Mouse (Mus musculus): ENCODE measurements around the gene Txlna. TPM values are rescaled to one million over a fixed set of nuclear protein-coding genes. Genes with fewer than 3 reads are reported as not detected.
A peak's percentile ranks its signal among the peaks of the same experiment; 100 is the strongest.

Gene Txlna
- polyA plus RNA-seq, 1 experiment from 2014 or later: 90.1 TPM

DNA sequence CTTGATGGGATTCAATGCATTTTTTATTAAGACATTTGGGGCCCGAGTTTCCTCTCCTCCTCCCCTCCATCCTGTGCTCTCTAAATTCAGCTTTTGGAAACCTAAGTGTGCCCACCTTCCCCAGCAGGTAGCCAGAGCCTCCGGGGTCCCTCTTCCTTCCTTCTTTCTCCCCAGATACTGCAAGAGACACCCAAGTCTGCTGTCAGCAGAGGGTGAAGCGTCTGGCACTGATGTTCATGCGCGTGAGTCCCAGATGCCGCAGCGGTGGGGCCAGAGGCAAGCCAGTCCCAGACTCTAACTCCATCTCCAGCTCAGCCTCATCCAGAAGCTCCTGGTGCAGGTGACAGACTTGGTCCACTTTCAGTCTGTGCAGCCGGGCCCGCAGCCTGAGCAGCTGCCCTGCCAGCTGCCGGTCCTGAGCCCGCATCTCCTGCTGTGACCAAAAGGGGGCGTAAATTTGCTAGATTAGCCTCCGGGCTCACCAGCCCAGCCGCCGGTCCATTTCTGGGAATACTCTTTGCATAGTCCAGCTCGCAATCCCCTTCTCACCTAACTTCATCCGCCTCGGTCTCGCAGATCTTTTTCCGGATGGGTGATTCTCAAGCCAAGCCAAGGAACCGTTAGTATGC lies 63.9 kb downstream of the Txlna start:
- peaks cover 5% of the 10 kb centered on the region; the same call in 1 of the 2 replicates for H3K27me3 ChIP-seq (ENCODE audit: insufficient read depth, poor library complexity, severe bottlenecking)
- H3K9me3 ChIP-seq: no peaks in the 10 kb centered on the region
- peak overlapping the region; percentile 69 for H3K27ac ChIP-seq
- WGBS: 33% methylated on average over 21 of the region's 21 CpGs
- no peaks in the 10 kb centered on the region for H3K36me3 ChIP-seq
- H3K4me3 ChIP-seq: peak overlapping the region; percentile 24
- DNase-seq (ENCODE audit: low spot score): peak; percentile 74
- H3K4me1 ChIP-seq (replicated peaks): peaks cover 17% of the 10 kb centered on the region

Other genes with a start within 250 kb of the Txlna start
- 1.8 and 2.1 TPM in 2 replicates for gene Zbtb8b, start 200.2 kb downstream of the Txlna start, polyA plus RNA-seq (2016; fragmentation: Nextera tagmentation; extraction: Ambion mirVana)
- 22.2 and 24.8 TPM in 2 replicates for gene Bsdc1, start 179.5 kb downstream of the Txlna start, polyA plus RNA-seq (2016; fragmentation: Nextera tagmentation; extraction: Ambion mirVana)
- not detected in 2 replicates for gene Tssk3, start 150.0 kb downstream of the Txlna start, polyA plus RNA-seq (2016; fragmentation: Nextera tagmentation; extraction: Ambion mirVana)
- gene Fam229a, start 149.9 kb downstream of the Txlna start, polyA plus RNA-seq (2016; fragmentation: Nextera tagmentation; extraction: Ambion mirVana): 0.41 TPM in 1 of 2 replicates, not detected in the other
- gene Marcksl1, start 127.5 kb downstream of the Txlna start, polyA plus RNA-seq (2016; fragmentation: Nextera tagmentation; extraction: Ambion mirVana): 1,645 and 2,027 TPM in 2 replicates
- gene Hdac1, start 98.4 kb downstream of the Txlna start, polyA plus RNA-seq (2016; fragmentation: Nextera tagmentation; extraction: Ambion mirVana): 241 and 286 TPM in 2 replicates
- gene Lck, start 67.4 kb downstream of the Txlna start, polyA plus RNA-seq (2016; fragmentation: Nextera tagmentation; extraction: Ambion mirVana): 6.5 and 6.6 TPM in 2 replicates
- gene Fam167b, start 62.5 kb downstream of the Txlna start, polyA plus RNA-seq (2016; fragmentation: Nextera tagmentation; extraction: Ambion mirVana): 0.46 and 1.0 TPM in 2 replicates
- 268 and 293 TPM in 2 replicates for gene Eif3i, start 40.4 kb downstream of the Txlna start, polyA plus RNA-seq (2016; fragmentation: Nextera tagmentation; extraction: Ambion mirVana)
- gene Tmem234, start 40.4 kb downstream of the Txlna start, polyA plus RNA-seq (2016; fragmentation: Nextera tagmentation; extraction: Ambion mirVana): 226 and 229 TPM in 2 replicates
- 0.90 and 1.3 TPM in 2 replicates for gene Dcdc2b, start 26.8 kb downstream of the Txlna start, polyA plus RNA-seq (2016; fragmentation: Nextera tagmentation; extraction: Ambion mirVana)
- 27.7 and 29.1 TPM in 2 replicates for gene Iqcc, start 22.0 kb downstream of the Txlna start, polyA plus RNA-seq (2016; fragmentation: Nextera tagmentation; extraction: Ambion mirVana)
- gene Ccdc28b, start 17.1 kb downstream of the Txlna start, polyA plus RNA-seq (2016; fragmentation: Nextera tagmentation; extraction: Ambion mirVana): 53.2 and 75.0 TPM in 2 replicates
- gene Kpna6, start 31.7 kb upstream of the Txlna start, polyA plus RNA-seq (2016; fragmentation: Nextera tagmentation; extraction: Ambion mirVana): 14.5 and 16.4 TPM in 2 replicates
- 15.2 and 24.1 TPM in 2 replicates for gene Tmem39b, start 55.8 kb upstream of the Txlna start, polyA plus RNA-seq (2016; fragmentation: Nextera tagmentation; extraction: Ambion mirVana)
- 160 and 168 TPM in 2 replicates for gene Khdrbs1, start 101.2 kb upstream of the Txlna start, polyA plus RNA-seq (2016; fragmentation: Nextera tagmentation; extraction: Ambion mirVana)
- 230 and 278 TPM in 2 replicates for gene Ptp4a2, start 170.2 kb upstream of the Txlna start, polyA plus RNA-seq (2016; fragmentation: Nextera tagmentation; extraction: Ambion mirVana)

Data from hindbrain, embryonic 10.5 days (tissue).